Mouse (Mus musculus): Measurements from ENCODE around the gene Olfr344.

The Olfr344 gene

GRCm38 (mm10) chr2:36566362-36566761 lies at the start of gene Olfr344:
TSS of gene Olfr344 (plus strand) at chr2:36566662.
- DNase-seq (ENCODE audit: low read depth, low spot score), result no peak

DNA sequence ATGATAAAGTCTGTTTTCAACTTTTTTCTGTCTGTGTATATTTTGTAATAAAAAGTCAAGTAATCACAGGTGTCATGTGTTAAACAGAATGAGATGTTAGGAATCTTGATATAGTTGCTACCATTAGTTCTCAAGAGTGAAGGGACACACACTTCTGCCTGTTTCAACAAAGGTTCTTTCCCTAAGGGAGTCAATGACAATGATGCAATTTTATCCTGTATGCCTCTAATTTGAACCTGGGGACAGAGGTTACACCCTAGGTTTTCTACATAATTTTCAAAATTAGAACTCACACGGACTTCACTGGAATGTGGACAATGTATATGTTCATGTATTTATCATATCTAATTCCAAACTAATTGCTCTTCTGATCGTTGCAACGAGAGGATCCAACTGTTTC lies 41.8 kb upstream of the Olfr344 start, which contains the start of gene Olfr342:
TSS of gene Olfr342 (plus strand) at position 301 of the 400 bp plus-strand sequence.
- DNase-seq (ENCODE audit: low read depth, low spot score), result no peak

- no peak for DNase-seq (ENCODE audit: low read depth, low spot score)
These were observed 1.3 kb upstream of the Olfr344 start for GRCm38 (mm10) chr2:36565156-36565555.

GRCm38 (mm10) chr2:36567022-36567421 lies 560 bp downstream of the Olfr344 start:
- no peak for DNase-seq (ENCODE audit: low read depth, low spot score)

GRCm38 (mm10) chr2:36567845-36568244 lies 1.4 kb downstream of the Olfr344 start:
- no peak for DNase-seq (ENCODE audit: low read depth, low spot score)
